Mouse (Mus musculus): ENCODE data around the gene Gpx7. TPM values are rescaled to one million over a fixed set of nuclear protein-coding genes. Genes with fewer than 3 reads are reported as not detected.

Gene Gpx7
- total RNA-seq (2015) (0.46 and 0.79 TPM in 2 replicates), total RNA-seq (2017) (0.50 and 0.95 TPM in 2 replicates)

DNA sequence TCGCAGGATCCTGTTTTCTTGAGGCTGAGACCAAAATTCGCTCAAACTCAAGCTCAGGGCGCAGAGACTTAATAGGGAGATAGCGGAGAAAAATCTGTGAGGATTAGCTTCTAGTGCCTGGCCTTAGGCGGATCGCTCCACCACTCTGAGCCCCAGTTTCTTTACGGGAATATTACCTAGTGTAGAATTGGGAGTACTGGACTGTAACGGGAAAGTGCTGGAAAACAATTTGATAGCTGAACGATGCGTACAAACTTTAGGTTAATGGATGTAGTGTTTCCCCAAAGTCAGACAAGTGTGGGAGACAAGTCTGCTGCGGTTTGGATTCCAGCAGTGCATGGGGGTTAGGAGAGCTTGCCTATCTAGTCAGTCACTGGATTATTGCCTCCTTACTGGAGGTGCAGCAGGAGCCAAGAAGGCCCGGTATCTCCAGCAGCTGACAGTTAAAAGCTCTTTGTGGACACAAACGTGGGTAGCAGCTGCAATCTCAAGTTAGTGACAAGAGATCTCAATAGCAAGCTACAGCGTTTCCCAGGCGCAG lies at the start of gene Gpx7:
TSS of gene Gpx7 (minus strand) at position 101 of the 541 bp plus-strand sequence.
- 0 out of 2 replicates have a peak, but pooled peaks have one; percentile 14 for ATAC-seq (replicated peaks; ENCODE audit: poor library complexity)

DNA sequence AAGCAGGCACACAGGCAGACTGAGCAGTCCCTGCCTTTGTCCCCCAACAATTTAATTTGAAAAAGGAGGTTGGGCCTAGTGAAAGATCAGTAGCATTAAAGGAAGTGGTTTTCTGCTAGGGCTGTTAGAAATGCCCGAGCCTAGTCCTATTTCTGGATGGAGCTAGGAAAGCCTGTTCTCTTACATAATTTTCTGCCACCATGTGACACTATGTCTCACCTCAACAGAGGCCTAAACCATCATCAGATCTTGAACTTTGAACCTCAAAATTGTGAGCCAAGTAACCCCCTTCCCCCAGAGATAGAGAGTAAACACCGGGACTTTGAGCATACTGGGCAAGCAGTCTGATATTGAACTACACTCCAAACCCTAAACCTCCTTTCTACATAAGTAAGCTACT lies 49.3 kb upstream of the Gpx7 start:
- no peak for ATAC-seq (replicated peaks; ENCODE audit: poor library complexity)

DNA sequence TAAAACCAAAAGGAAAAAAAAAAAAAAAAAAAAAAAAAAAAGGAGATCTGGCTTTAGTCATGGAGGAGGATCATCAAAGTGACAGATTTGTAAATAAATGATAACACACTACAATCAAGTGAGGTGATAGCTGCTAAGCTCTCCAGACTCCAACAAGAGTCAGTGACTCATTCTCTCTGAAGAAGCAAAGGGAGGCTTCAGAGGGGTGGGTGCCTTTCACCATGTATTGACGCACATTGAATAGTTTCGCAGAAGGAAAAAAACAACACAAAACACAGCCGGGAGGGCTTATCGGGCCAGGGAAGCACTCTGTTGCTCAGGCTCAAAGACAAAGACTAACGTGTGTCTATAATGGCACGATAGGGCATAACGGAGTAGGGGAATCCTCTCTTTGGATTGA lies 41.3 kb upstream of the Gpx7 start:
- no peak for ATAC-seq (replicated peaks; ENCODE audit: poor library complexity)

- 0 out of 2 replicates have a peak, but pooled peaks have one; percentile 26 for ATAC-seq (replicated peaks; ENCODE audit: poor library complexity)
Measured at GRCm38 (mm10) chr4:108438082-108438840, 31.5 kb upstream of the Gpx7 start.

- no peak for ATAC-seq (replicated peaks; ENCODE audit: poor library complexity)
Measured at GRCm38 (mm10) chr4:108436225-108436624, 29.5 kb upstream of the Gpx7 start.

DNA sequence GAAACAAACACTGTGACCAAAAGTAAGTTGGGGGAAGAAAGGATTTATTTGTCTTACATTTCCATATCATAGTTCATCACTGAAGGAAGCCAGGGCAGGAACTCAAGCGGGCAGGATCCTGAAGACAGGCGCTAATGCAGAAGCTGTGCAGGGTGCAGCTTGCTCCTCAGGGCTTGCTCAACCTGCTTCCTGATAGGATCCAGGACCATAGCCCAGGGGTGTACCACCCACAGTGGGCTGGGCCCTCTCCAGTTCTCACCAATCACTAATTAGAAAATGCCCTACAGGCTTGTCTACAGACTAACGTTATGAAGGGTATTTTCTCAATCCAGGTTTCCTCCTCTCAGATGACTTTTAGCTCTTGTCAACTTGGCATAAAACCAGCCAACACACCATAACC lies 28.9 kb upstream of the Gpx7 start:
- ATAC-seq (replicated peaks; ENCODE audit: poor library complexity): peak; percentile 55; the same call in 1 of the 2 replicates

GRCm38 (mm10) chr4:108434781-108435180 lies 28.0 kb upstream of the Gpx7 start:
- no peak for ATAC-seq (replicated peaks; ENCODE audit: poor library complexity)

DNA sequence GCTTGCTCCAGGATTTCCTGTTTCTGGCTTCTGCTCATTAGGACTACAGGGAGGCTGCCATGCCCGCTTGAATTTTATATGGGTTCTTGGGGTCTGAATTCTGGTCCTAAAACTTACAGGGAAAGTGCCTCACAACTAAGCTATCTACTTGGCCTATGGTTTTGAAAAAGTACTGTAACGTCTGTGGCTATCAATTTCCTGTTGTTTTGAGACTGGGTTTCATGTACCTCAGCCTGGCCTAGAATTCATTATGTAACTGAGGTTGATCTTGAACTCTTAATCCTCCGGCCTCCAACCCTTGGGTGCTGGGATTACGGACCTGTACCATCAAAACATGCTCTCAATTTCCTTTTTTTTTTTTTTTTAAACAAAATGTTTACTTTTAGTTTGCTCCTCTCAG lies 27.5 kb upstream of the Gpx7 start:
- no peak for ATAC-seq (replicated peaks; ENCODE audit: poor library complexity)

DNA sequence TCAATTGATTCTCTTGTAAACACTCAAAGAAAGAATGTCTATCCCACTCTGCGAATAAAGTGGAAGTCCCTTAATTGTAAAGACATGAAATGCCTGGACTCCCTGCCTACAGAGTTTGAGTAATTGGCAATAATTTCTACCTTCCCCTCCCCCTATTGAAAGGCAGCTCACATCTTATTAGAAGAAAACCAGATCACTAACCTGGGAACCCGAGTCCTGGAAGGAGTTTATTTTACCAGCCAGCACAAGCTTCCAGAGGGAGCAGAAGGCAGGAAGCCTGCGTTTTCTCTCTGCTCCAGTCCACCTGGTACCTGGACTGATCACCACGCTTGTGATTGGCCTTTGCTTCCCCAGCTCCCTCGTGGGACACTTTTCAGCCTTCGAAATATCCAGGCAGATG lies 26.6 kb upstream of the Gpx7 start:
- ATAC-seq (replicated peaks; ENCODE audit: poor library complexity): no peak

- ATAC-seq (replicated peaks; ENCODE audit: poor library complexity): no peak
Measured at GRCm38 (mm10) chr4:108431561-108431936, 24.8 kb upstream of the Gpx7 start.

DNA sequence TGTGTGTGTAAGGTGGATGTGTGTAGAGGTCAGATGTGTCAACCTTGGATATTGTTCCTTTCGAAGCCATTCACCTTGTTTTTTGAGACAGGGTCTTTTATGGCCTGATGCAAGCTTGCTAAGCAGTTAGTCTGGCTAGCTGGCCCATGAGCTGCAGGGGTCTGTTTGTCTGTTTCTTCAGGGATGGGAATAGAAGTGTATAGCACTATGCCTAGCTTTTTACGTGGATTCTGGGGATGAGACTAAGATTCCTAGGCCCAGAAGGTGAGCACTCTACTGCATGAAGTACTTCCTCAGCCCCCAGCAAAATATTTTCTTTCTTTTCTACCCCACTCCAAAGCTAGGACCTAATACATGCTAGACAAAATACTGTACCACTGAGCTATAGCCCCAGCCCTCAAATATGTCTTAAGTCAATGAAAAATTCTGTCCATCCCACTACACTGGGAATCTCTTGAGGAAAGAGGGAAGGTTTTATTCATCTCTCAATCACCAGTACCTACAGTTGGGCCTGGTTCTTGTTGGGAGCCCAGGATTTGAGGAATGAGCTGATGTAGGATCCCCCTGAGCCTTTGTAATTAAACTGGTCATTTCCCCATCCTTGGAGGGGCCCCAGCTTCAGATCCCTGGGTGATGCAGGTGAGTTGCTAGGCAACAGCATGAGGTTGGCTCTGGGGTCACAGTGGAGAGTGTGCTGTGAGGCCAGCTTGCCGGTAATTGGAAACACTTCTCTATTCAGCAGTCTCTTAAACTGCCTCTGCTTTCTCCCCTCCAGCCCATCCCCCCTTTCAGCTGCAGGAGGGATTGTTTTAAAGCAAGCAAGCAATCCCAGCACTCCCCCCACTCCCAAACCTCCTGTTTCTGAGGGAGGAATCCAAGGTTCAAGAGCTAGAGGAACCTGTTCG lies 24.1 kb upstream of the Gpx7 start:
- no peak for ATAC-seq (replicated peaks; ENCODE audit: poor library complexity)

DNA sequence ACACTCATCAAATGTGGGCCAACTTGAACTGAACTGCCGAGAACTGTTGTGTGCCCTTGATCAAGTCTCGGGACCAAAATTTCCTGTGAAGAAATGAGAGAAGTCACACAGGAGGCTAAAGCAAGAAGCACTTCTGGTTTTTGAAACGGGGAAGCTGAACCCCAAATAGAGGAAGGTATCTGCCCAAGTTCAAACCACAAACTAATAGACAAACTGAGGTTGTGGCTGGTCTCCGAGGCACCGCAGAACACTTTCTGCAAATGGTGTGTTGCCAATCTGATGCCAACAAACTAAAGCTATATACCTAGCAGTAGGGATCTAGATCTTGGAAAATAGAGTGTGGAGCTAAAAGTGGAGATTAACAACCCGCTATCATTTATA lies 21.6 kb upstream of the Gpx7 start:
- peak; percentile 86 for ATAC-seq (replicated peaks; ENCODE audit: poor library complexity)

GRCm38 (mm10) chr4:108427719-108428340 lies 21.1 kb upstream of the Gpx7 start:
- peak; percentile 54 for ATAC-seq (replicated peaks; ENCODE audit: poor library complexity)

DNA sequence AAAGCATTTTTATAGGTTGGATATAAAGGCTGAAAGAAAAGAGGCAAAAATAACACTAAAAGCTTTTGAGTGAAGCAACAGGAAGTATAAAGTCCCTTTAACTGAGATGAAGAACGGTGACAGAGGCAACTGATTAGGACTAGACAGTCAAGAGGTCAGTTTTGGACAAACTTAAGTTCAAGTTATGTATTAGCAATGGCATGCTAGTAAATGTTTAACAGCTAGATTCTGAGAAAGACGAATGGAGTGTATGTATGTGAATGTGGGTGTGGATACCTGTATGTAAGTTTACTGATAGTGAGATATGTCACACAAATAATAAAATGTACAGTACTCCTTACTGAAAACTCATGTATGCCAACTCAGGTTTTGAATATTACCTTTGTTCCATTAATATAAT lies 17.8 kb upstream of the Gpx7 start:
- no peak for ATAC-seq (replicated peaks; ENCODE audit: poor library complexity)

GRCm38 (mm10) chr4:108407621-108408020 lies 860 bp upstream of the Gpx7 start:
- ATAC-seq (replicated peaks; ENCODE audit: poor library complexity): no peak

GRCm38 (mm10) chr4:108406138-108406860 lies 462 bp downstream of the Gpx7 start:
- peak; percentile 42 for ATAC-seq (replicated peaks; ENCODE audit: poor library complexity)

DNA sequence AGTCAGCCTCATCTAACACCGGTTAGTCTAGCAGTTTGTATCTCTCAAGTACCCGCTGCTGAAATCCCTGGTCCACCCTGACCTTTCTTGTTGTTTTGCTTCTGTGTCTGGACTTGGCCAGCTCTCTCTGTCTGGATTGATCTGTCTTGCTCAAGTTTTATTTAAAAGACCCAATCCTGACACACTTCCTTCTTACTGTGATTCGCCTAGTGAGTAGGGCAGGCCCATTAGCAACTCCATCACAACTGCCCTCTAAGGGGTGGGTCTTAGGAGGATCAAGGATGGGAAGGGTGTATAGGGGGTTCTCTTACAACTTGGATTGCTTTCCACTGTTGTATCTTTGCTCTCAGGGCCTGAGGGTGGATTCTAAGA lies 1.0 kb downstream of the Gpx7 start:
- no peak for ATAC-seq (replicated peaks; ENCODE audit: poor library complexity)

GRCm38 (mm10) chr4:108403861-108404635 lies 2.7 kb downstream of the Gpx7 start:
- no peak for ATAC-seq (replicated peaks; ENCODE audit: poor library complexity)

GRCm38 (mm10) chr4:108400395-108400794 lies 6.4 kb downstream of the Gpx7 start:
- ATAC-seq (replicated peaks; ENCODE audit: poor library complexity): no peak

DNA sequence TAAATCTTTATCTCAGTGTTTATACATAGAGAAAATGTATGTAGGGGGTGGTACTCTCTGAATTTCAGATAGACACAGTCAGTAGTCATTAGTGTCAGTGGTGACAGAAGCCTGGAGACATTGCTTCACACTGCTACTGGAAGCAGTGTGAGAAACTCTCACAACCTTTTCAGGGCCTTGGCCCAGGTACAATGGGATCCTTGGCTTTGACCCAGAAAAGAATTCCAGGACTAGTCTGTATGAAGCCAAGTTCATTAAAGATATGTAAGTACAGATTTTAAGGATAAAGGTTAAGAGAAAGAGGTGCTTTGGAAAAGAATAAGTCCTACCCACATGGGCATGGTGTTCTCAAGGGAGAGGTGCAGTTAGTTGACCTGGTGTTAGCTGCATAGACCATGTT lies 12.5 kb downstream of the Gpx7 start:
- ATAC-seq (replicated peaks; ENCODE audit: poor library complexity): no peak

Measured in megakaryocyte progenitor cell, adult 5-6 weeks (primary cell).